Mouse (Mus musculus) cerebellum, adult 2 months (tissue): ENCODE results near the gene Tm9sf2.

Experiments used
- CTCF ChIP-seq: fragments of 200-500 bp; IDR thresholded peaks from 2 replicates; pipeline ENCODE4 v1.5.1; 2011; ENCODE audit warnings: low read depth, mild to moderate bottlenecking, control low read depth, low read length, moderate library complexity, borderline replicate concordance; ENCODE audit not compliant: insufficient read depth
- POLR2A ChIP-seq: fragments of 200-500 bp; IDR thresholded peaks from 2 replicates; pipeline ENCODE4 v1.6.1; 2011; ENCODE audit warnings: low read length, control low read depth, borderline replicate concordance; ENCODE audit not compliant: insufficient read depth

GRCm38 (mm10) chr14:122060642-122061041 lies 46.2 kb upstream of the Tm9sf2 start:
- TF ChIP-seq CTCF (peak; percentile 88), POLR2A (no peak)
